Mouse (Mus musculus) liver, embryonic 13.5 days (tissue): ENCODE results near the gene Cdk14. TPM values are rescaled to one million over a fixed set of nuclear protein-coding genes. Genes with fewer than 3 reads are reported as not detected.

Experiments used
- ATAC-seq: fragments of 200-750 bp; cut with Nextera tagmentation; 2 replicates; pipeline ENCODE4 v1.8.0; 2017; ENCODE audit warnings: low read depth, mild to moderate bottlenecking, moderate number of reproducible peaks, moderate library complexity
- DNase-seq: peaks from one replicate; pipeline ENCODE4 v3.0.0; 2022
- H3K27ac ChIP-seq: fragments of 300-500 bp; sonication (generic); 2 replicates; pipeline ENCODE4 v1.5.1; 2015; ENCODE audit warnings: moderate library complexity, mild to moderate bottlenecking, inconsistent platforms
- H3K27me3 ChIP-seq: fragments of 300-500 bp; sonication (generic); 2 replicates; pipeline ENCODE4 v1.6.1; 2015; ENCODE audit warnings: mild to moderate bottlenecking, inconsistent platforms
- H3K36me3 ChIP-seq: fragments of 300-500 bp; sonication (generic); 2 replicates; pipeline ENCODE4 v1.6.1; 2015; ENCODE audit warnings: mild to moderate bottlenecking, inconsistent platforms
- H3K4me1 ChIP-seq: fragments of 300-500 bp; sonication (generic); replicated peaks from 2 replicates; pipeline ENCODE4 v1.6.1; 2015; ENCODE audit warnings: inconsistent platforms
- H3K4me2 ChIP-seq: fragments of 300-500 bp; sonication (generic); 2 replicates; pipeline ENCODE4 v1.6.1; 2015; ENCODE audit warnings: inconsistent platforms, mild to moderate bottlenecking, moderate library complexity
- H3K4me3 ChIP-seq: fragments of 300-500 bp; sonication (generic); replicated peaks from 2 replicates; pipeline ENCODE4 v1.5.1; 2015; ENCODE audit warnings: mild to moderate bottlenecking, inconsistent platforms
- H3K9ac ChIP-seq: fragments of 300-500 bp; sonication (generic); 2 replicates; pipeline ENCODE4 v1.6.1; 2015; ENCODE audit warnings: mild to moderate bottlenecking, inconsistent platforms
- H3K9me3 ChIP-seq: fragments of 300-500 bp; sonication (generic); replicated peaks from 2 replicates; pipeline ENCODE4 v1.6.1; 2016; ENCODE audit warnings: inconsistent platforms
- WGBS: fragments of 180-500 bp; shearing (Covaris S2); methylation state at CpG from one replicate; pipeline ENCODE4 v1.1.7; 2015; ENCODE audit not compliant: insufficient replicate concordance; 5-methylcytosine and 5-hydroxymethylcytosine counted together
- polyA plus RNA-seq: library from polyadenylated mRNA; unstranded; fragments of >200 nt; fragmentation: Nextera tagmentation; extraction: Ambion mirVana; gene quantifications from 2 replicates; pipeline ENCODE4 v1.2.1, GENCODE M21; 2015

The Cdk14 gene
- polyA plus RNA-seq, 1 experiment from 2014 or later: 1.4 TPM

DNA sequence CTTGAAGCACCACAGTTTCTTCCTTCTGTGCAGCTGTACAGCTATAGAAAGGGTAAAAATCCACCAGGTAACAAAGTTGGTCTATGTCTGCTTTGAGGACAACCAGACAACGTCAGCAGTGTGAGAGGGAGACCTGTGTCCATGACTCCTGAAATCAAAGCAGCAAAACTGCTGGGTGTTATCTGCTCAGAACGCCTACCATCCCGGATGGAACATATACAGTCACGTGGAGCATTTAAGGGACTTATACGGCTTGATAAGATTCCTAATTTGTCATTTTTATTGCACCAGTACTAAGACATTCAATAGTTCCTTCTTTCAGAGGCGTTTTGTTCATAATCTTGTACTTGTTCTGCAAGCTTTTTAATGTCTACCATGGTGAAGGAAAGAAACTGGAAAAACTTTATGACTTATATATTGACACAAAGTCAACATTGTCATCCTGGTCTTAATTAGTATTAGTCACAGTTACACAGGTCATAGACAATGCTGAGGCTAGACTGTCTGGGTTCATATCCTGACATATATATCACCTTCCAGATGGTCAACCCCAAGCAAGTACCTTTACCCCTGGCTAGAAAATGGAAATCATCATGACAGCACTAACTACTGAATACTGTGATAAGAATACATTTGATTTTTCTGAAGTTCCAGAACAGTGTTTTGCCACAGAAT lies 136.2 kb downstream of the Cdk14 start:
- Histone ChIP-seq H3K9ac (no peak overlapping the region), H3K27me3 (no peaks in the 10 kb centered on the region), H3K9me3 (no peaks in the 10 kb centered on the region), H3K36me3 (no peaks in the 10 kb centered on the region), H3K27ac (no peak overlapping the region), H3K4me2 (no peak overlapping the region), H3K4me1 (peaks cover 8% of the 10 kb centered on the region), H3K4me3 (no peak overlapping the region)
- ATAC-seq: no peak
- 58% methylated on average over 6 of the region's 6 CpGs for WGBS
- DNase-seq: no peak

- no peak for DNase-seq
- Histone ChIP-seq H3K27ac (no peak overlapping the region), H3K4me3 (no peak overlapping the region), H3K9me3 (no peaks in the 10 kb centered on the region), H3K4me2 (no peak overlapping the region), H3K4me1 (peaks cover 8% of the 10 kb centered on the region), H3K9ac (no peak overlapping the region), H3K36me3 (no peaks in the 10 kb centered on the region), H3K27me3 (no peaks in the 10 kb centered on the region)
- peak; percentile 62; the same call in 1 of the 2 replicates for ATAC-seq
- WGBS: 47% methylated on average over 5 of the region's 5 CpGs
Measured at GRCm38 (mm10) chr5:5282425-5282824, 137.7 kb downstream of the Cdk14 start.

- 35% methylated on average over 2 of the region's 2 CpGs for WGBS
- no peak for DNase-seq
- H3K9ac ChIP-seq: no peak overlapping the region
- no peaks in the 10 kb centered on the region for H3K36me3 ChIP-seq
- no peaks in the 10 kb centered on the region for H3K27me3 ChIP-seq
- H3K4me1 ChIP-seq: peaks cover 3% of the 10 kb centered on the region; the same call in 1 of the 2 replicates
- H3K4me2 ChIP-seq: no peak overlapping the region
- no peak overlapping the region for H3K27ac ChIP-seq
- no peaks in the 10 kb centered on the region for H3K9me3 ChIP-seq
- ATAC-seq: no peak
- no peak overlapping the region for H3K4me3 ChIP-seq
Measured at GRCm38 (mm10) chr5:5275321-5275720, 144.8 kb downstream of the Cdk14 start.

GRCm38 (mm10) chr5:5274318-5274717 lies 145.8 kb downstream of the Cdk14 start:
- no peaks in the 10 kb centered on the region for H3K9me3 ChIP-seq
- ATAC-seq: no peak
- no peaks in the 10 kb centered on the region for H3K27me3 ChIP-seq
- H3K4me3 ChIP-seq: no peak overlapping the region
- no peaks in the 10 kb centered on the region for H3K36me3 ChIP-seq
- no peak overlapping the region for H3K27ac ChIP-seq
- H3K4me1 ChIP-seq: peaks cover 3% of the 10 kb centered on the region; the same call in 1 of the 2 replicates
- no peak overlapping the region for H3K9ac ChIP-seq
- 64% methylated on average over 6 of the region's 6 CpGs for whole genome bisulfite sequencing
- no peak for DNase-seq
- no peak overlapping the region for H3K4me2 ChIP-seq

DNA sequence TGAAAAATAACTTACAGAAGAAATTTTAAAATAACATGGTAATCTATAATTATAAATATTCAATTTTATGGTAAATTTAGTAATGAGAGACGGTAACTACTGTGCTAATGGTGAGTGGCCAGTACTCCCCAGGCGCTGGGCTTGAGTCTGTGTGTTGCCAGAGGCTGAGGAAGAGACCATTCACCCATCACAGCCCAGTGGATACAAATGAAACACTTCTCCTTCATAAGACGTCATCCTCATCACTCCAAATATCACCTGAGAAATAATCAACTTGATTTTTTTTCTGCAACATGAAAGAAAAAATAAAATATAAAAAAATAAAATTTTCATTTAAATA lies 153.4 kb downstream of the Cdk14 start:
- ATAC-seq (no peak), DNase-seq (no peak)
- Histone ChIP-seq H3K36me3 (no peaks in the 10 kb centered on the region), H3K27me3 (no peaks in the 10 kb centered on the region), H3K4me3 (no peak overlapping the region), H3K9me3 (no peaks in the 10 kb centered on the region), H3K4me1 (peaks cover 2% of the 10 kb centered on the region; the same call in 1 of the 2 replicates), H3K4me2 (no peak overlapping the region), H3K27ac (no peak overlapping the region), H3K9ac (no peak overlapping the region)
- 72% methylated on average over 3 of the region's 3 CpGs for WGBS

DNA sequence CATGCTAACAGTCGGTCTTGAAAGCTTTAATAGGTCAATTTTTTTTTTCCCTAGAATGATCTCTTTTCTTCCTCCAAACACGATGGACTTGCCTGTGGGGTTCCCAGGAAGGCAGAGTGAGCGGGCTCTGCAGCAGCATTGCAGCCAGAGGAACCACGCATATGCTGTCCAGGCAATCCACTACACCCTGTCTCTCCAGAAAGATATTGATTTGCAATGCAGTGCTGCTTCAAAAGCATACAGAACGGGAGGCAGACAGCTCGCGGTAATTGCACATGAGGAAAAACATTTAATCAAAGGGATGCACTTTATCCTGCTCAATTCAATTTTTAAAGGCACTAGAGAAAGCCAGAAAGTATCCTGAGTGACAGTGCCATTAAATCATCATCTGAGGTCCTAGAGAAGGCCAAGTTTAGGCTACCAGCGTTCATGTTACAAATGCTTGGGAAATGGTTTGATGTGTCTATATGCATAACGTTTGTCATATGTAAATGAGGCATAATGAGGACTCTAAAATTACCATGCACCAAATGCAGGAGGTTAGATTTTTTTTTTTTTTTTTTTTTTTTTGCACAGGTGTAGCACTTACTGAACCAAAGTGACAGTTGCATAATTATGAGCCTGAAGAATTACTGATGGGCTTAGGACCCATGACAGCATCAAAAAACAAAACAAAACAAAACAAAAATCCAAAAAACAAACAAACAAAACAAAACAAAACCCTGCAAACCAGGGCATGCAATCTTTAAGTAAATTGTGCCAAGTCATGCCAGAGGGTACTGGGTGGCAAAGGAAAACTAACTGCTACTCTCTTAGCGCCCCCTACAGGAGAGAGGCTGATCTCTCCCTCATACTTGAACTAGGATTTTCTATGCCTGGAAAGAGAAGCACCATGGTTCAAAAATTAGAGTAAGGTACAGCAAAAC lies 154.0 kb downstream of the Cdk14 start:
- peak; percentile 9 for DNase-seq
- no peaks in the 10 kb centered on the region for H3K27me3 ChIP-seq
- H3K4me2 ChIP-seq: no peak overlapping the region
- no peaks in the 10 kb centered on the region for H3K36me3 ChIP-seq
- no peak overlapping the region for H3K27ac ChIP-seq
- ATAC-seq: peak; percentile 69; the same call in 1 of the 2 replicates
- WGBS: 45% methylated on average over 10 of the region's 10 CpGs
- no peak overlapping the region for H3K9ac ChIP-seq
- no peaks in the 10 kb centered on the region for H3K9me3 ChIP-seq
- no peak overlapping the region for H3K4me3 ChIP-seq
- peaks cover 6% of the 10 kb centered on the region; the same call in 1 of the 2 replicates for H3K4me1 ChIP-seq

GRCm38 (mm10) chr5:5265401-5265841 lies 154.7 kb downstream of the Cdk14 start:
- H3K27ac ChIP-seq: no peak overlapping the region
- H3K9ac ChIP-seq: no peak overlapping the region
- H3K4me2 ChIP-seq: no peak overlapping the region
- H3K27me3 ChIP-seq: no peaks in the 10 kb centered on the region
- no peaks in the 10 kb centered on the region for H3K9me3 ChIP-seq
- ATAC-seq (no peak), DNase-seq (no peak)
- no peaks in the 10 kb centered on the region for H3K36me3 ChIP-seq
- H3K4me1 ChIP-seq: peaks cover 6% of the 10 kb centered on the region; the same call in 1 of the 2 replicates
- 46% methylated on average over 8 of the region's 8 CpGs for WGBS
- no peak overlapping the region for H3K4me3 ChIP-seq

GRCm38 (mm10) chr5:5264712-5265111 lies 155.4 kb downstream of the Cdk14 start:
- H3K9ac ChIP-seq: no peak overlapping the region
- 46% methylated on average over 2 of the region's 2 CpGs for WGBS

GRCm38 (mm10) chr5:5261725-5262296 lies 158.3 kb downstream of the Cdk14 start:
- ATAC-seq (no peak), DNase-seq (no peak)
- Histone ChIP-seq H3K9ac (no peak overlapping the region), H3K9me3 (no peaks in the 10 kb centered on the region), H3K27ac (no peak overlapping the region), H3K27me3 (no peaks in the 10 kb centered on the region), H3K4me1 (peaks cover 6% of the 10 kb centered on the region; the same call in 1 of the 2 replicates), H3K36me3 (no peaks in the 10 kb centered on the region), H3K4me3 (no peak overlapping the region), H3K4me2 (no peak overlapping the region)
- 63% methylated on average over 14 of the region's 14 CpGs for WGBS

More at GRCm38 (mm10) chr5:5264712-5265111, 155.4 kb downstream of the Cdk14 start:
- H3K4me2 ChIP-seq: no peak overlapping the region
- H3K9me3 ChIP-seq: no peaks in the 10 kb centered on the region
- H3K27ac ChIP-seq: no peak overlapping the region
- H3K4me1 ChIP-seq: peaks cover 6% of the 10 kb centered on the region; the same call in 1 of the 2 replicates
- H3K36me3 ChIP-seq: no peaks in the 10 kb centered on the region
- no peak overlapping the region for H3K4me3 ChIP-seq
- no peak for ATAC-seq
- no peaks in the 10 kb centered on the region for H3K27me3 ChIP-seq
- DNase-seq: no peak

- WGBS: 63% methylated on average over 14 of the region's 14 CpGs
- Histone ChIP-seq H3K36me3 (no peaks in the 10 kb centered on the region), H3K27ac (no peak overlapping the region), H3K9me3 (no peaks in the 10 kb centered on the region), H3K4me3 (no peak overlapping the region), H3K27me3 (no peaks in the 10 kb centered on the region), H3K4me2 (no peak overlapping the region), H3K9ac (no peak overlapping the region), H3K4me1 (peaks cover 6% of the 10 kb centered on the region; the same call in 1 of the 2 replicates)
- DNase-seq (no peak), ATAC-seq (no peak)
Measured at GRCm38 (mm10) chr5:5260966-5261724, 159.0 kb downstream of the Cdk14 start.
